In the genomic region with DNA sequence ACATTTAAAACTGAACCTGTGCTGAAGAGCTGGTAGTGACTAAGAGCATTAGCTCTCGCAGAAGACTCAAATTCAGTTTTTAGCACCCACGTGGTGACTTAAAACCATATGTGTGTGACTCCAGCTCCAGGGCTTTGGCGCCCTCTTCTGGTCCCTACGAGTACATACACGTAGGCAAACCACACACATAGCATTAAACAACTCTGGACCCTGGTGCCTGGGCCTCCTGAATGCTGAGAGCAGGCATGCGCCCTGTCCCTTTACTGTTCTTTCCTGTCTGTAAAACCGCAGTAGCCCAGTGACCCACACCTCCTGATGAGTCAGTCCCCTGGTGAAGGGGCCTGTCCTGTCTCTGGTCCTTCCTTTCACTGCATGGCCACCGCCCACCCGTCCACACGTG, we compare ENCODE assay signal across 10 mouse cellular contexts. TPM values are rescaled to one million over a fixed set of nuclear protein-coding genes. Genes with fewer than 3 reads are reported as not detected.
DNase-seq lines count a peak whose midpoint lies in the region; ATAC-seq lines count a peak whose summit lies in the region.
"Had no signal": no experiment of that assay in that cellular context is flagged by ENCODE, and none has a peak within 500 bp of the region (broad histone marks: within the 10 kb centered on the region; RNA-seq: fewer than 3 reads in every experiment).

No protein-coding gene starts in this region.

- H3K9ac ChIP-seq in hindbrain, embryonic 12.5 days: no peak overlapping the region
- H3K9ac ChIP-seq: embryonic facial prominence, embryonic 15.5 days had no signal

- peaks cover 30% of the 10 kb centered on the region for H3K4me1 ChIP-seq in hindbrain, embryonic 10.5 days (replicated peaks)
- peaks cover 14% of the 10 kb centered on the region for H3K4me1 ChIP-seq in hindbrain, embryonic 12.5 days
- H3K4me1 ChIP-seq in embryonic facial prominence, embryonic 10.5 days: peaks cover 17% of the 10 kb centered on the region

- ATAC-seq in hindbrain, embryonic 12.5 days (ENCODE audit: low FRiP score): no peak

- WGBS in hindbrain, embryonic 10.5 days: 40% methylated on average over 10 of the region's 10 CpGs
- WGBS in hindbrain, embryonic 12.5 days: 38% methylated on average over 10 of the region's 10 CpGs
- WGBS in embryonic facial prominence, embryonic 10.5 days: 35% methylated on average over 10 of the region's 10 CpGs

- no peaks in the 10 kb centered on the region for H3K9me3 ChIP-seq in hindbrain, embryonic 10.5 days
- H3K9me3 ChIP-seq in hindbrain, embryonic 12.5 days (replicated peaks): no peaks in the 10 kb centered on the region
- H3K9me3 ChIP-seq in embryonic facial prominence, embryonic 10.5 days: no peaks in the 10 kb centered on the region
- H3K9me3 ChIP-seq: embryonic facial prominence, embryonic 15.5 days had no signal

- H3K27ac ChIP-seq in hindbrain, embryonic 10.5 days: no peak overlapping the region
- H3K27ac ChIP-seq in hindbrain, embryonic 12.5 days: no peak overlapping the region
- no peak overlapping the region for H3K27ac ChIP-seq in embryonic facial prominence, embryonic 10.5 days (replicated peaks)
- H3K27ac ChIP-seq: embryonic facial prominence, embryonic 15.5 days; macrophage had no signal

- 0 out of 2 replicates have a peak, but pooled peaks cover 3% of the 10 kb centered on the region for H3K36me3 ChIP-seq in hindbrain, embryonic 10.5 days
- H3K36me3 ChIP-seq in hindbrain, embryonic 12.5 days: no peaks in the 10 kb centered on the region
- H3K36me3 ChIP-seq in embryonic facial prominence, embryonic 10.5 days (replicated peaks): no peaks in the 10 kb centered on the region
- H3K36me3 ChIP-seq: embryonic facial prominence, embryonic 15.5 days had no signal

- no peak overlapping the region for H3K4me3 ChIP-seq in hindbrain, embryonic 10.5 days
- H3K4me3 ChIP-seq in hindbrain, embryonic 12.5 days: no peak overlapping the region
- H3K4me3 ChIP-seq in embryonic facial prominence, embryonic 10.5 days: no peak overlapping the region
- H3K4me3 ChIP-seq: embryonic facial prominence, embryonic 15.5 days had no signal

- peak; percentile 35 for DNase-seq in hindbrain, embryonic 10.5 days (ENCODE audit: low spot score)
- DNase-seq in thymus, postnatal 0 days (ENCODE audit: low spot score): peak; percentile 82
- DNase-seq in thymus, postnatal 25 days: no peak
- peak; percentile 54 for DNase-seq in embryonic facial prominence, embryonic 10.5 days (ENCODE audit: low spot score)
- DNase-seq in natural killer cell, adult 2 months (ENCODE audit: low spot score in 2 of 2): peak; percentile 41 to 50
- DNase-seq in spleen, postnatal 4 days (ENCODE audit: low spot score in 2 of 2): no peak
- no peak for DNase-seq in left cerebral cortex, adult 11 months (ENCODE audit: low spot score)

- H3K27me3 ChIP-seq in hindbrain, embryonic 10.5 days (ENCODE audit: insufficient read depth, poor library complexity, severe bottlenecking): peaks cover 75% of the 10 kb centered on the region
- H3K27me3 ChIP-seq in hindbrain, embryonic 12.5 days: peaks cover 59% of the 10 kb centered on the region
- H3K27me3 ChIP-seq in embryonic facial prominence, embryonic 10.5 days (replicated peaks; ENCODE audit: low read depth, poor library complexity, severe bottlenecking): peaks cover 75% of the 10 kb centered on the region

- H3K4me2 ChIP-seq in hindbrain, embryonic 12.5 days (replicated peaks): no peak overlapping the region
- H3K4me2 ChIP-seq: embryonic facial prominence, embryonic 15.5 days had no signal

RNA-seq across cellular contexts. Expression of gene Myh7b, which starts 13.7 kb away (rescaled TPM):
- polyA plus RNA-seq in hindbrain, embryonic 10.5 days (2016; fragmentation: Nextera tagmentation; extraction: Ambion mirVana): 0.49 and 0.69 TPM in 2 replicates
- 0.61 and 1.6 TPM in 2 replicates for polyA plus RNA-seq in hindbrain, embryonic 12.5 days (2016; fragmentation: Nextera tagmentation; extraction: Ambion mirVana)
- polyA plus RNA-seq in thymus, postnatal 0 days (2015; fragmentation: Nextera tagmentation; extraction: Ambion mirVana): 0.17 and 0.18 TPM in 2 replicates
- 0.75 and 0.77 TPM in 2 replicates for polyA plus RNA-seq in embryonic facial prominence, embryonic 10.5 days (2016; fragmentation: Nextera tagmentation; extraction: Ambion mirVana)
- polyA plus RNA-seq: macrophage had no signal

RNA-seq across cellular contexts. Expression of gene Gss, which starts 32.1 kb away (rescaled TPM):
- polyA plus RNA-seq in hindbrain, embryonic 10.5 days (2016; fragmentation: Nextera tagmentation; extraction: Ambion mirVana): 19.9 and 20.6 TPM in 2 replicates
- 17.0 and 18.3 TPM in 2 replicates for polyA plus RNA-seq in hindbrain, embryonic 12.5 days (2016; fragmentation: Nextera tagmentation; extraction: Ambion mirVana)
- 29.4 and 33.8 TPM in 2 replicates for polyA plus RNA-seq in thymus, postnatal 0 days (2015; fragmentation: Nextera tagmentation; extraction: Ambion mirVana)
- 20.2 and 22.9 TPM in 2 replicates for polyA plus RNA-seq in embryonic facial prominence, embryonic 10.5 days (2016; fragmentation: Nextera tagmentation; extraction: Ambion mirVana)

Comparison
In these comparisons a context has a peak if more than half of its experiments do, and no peak if none do; other contexts are left out.
1. DNase-seq: peak in hindbrain, embryonic 10.5 days (single experiment), thymus, postnatal 0 days (single experiment), embryonic facial prominence, embryonic 10.5 days (single experiment) and natural killer cell, adult 2 months (2 of 2); none in thymus, postnatal 25 days (single experiment), spleen, postnatal 4 days (0 of 2) and left cerebral cortex, adult 11 months (single experiment).